ENCODE assay signal across 8 mouse cellular contexts in genomic region chr14:51103217-51103616, GRCm38 (mm10). TPM values are rescaled to one million over a fixed set of nuclear protein-coding genes. Genes with fewer than 3 reads are reported as not detected.
DNase-seq lines count a peak whose midpoint lies in the region; ATAC-seq and TF ChIP-seq lines count a peak whose summit lies in the region.

No protein-coding gene starts in this region.

- DNase-seq in B cell, adult 2 months: peak; percentile 87
- DNase-seq in G1E (ENCODE audit: low spot score): no peak
- peak; percentile 50 for DNase-seq in cerebellum, adult 8-10 months
- peak; percentile 61 to 74 for DNase-seq in frontal cortex, postnatal 36 days (ENCODE audit: low spot score in 2 of 2)
- peak; percentile 64 to 85 for DNase-seq in kidney, postnatal 25 days
- DNase-seq in lung, postnatal 10 days: peak; percentile 71
- peak; percentile 44 for DNase-seq in right cerebral cortex, adult 18-20 months
- peak; percentile 72 to 73 for DNase-seq in urinary bladder, postnatal 36 days (ENCODE audit: low spot score in 2 of 2)

- peak; percentile 47; the same call in 1 of the 2 replicates for ATAC-seq in G1E (ENCODE audit: extremely low read depth, insufficient number of reproducible peaks, low FRiP score, poor library complexity, severe bottlenecking)

- H3K9me3 ChIP-seq in G1E (replicated peaks): no peaks in the 10 kb centered on the region

- peaks cover 15% of the 10 kb centered on the region for H3K27me3 ChIP-seq in G1E (ENCODE audit: insufficient read depth, low read length)

- H3K36me3 ChIP-seq in G1E (replicated peaks): no peaks in the 10 kb centered on the region

- peak; percentile 45 for TF ChIP-seq CTCF in G1E (IDR thresholded peaks at IDR 0.05; ENCODE audit: low read depth, low read length)

- peaks cover 21% of the 10 kb centered on the region for H3K4me1 ChIP-seq in G1E (ENCODE audit: insufficient read depth, low read depth, low read length)

- H3K4me3 ChIP-seq in G1E (ENCODE audit: low read depth, low read length): no peak overlapping the region

RNA-seq across cellular contexts. Expression of gene Eddm3b, which starts 11.0 kb away (rescaled TPM):
- not detected in 2 replicates for total RNA-seq in G1E (2014; fragmentation: Nextera tagmentation)
- total RNA-seq in G1E (2017): 0.11 TPM in 1 of 2 replicates, not detected in the other
- polyA plus RNA-seq in G1E (2012): not detected in 2 replicates

RNA-seq across cellular contexts. Expression of gene Ang, which starts 12.3 kb away (rescaled TPM):
- total RNA-seq in G1E (2014; fragmentation: Nextera tagmentation) (1.6 TPM in 1 of 2 replicates, not detected in the other), G1E (2017) (0.16 TPM in 1 of 2 replicates, not detected in the other)
- not detected in 2 replicates for polyA plus RNA-seq in G1E (2012)

RNA-seq across cellular contexts. Expression of gene Rnase4, which starts 12.3 kb away (rescaled TPM):
- total RNA-seq in G1E (2014; fragmentation: Nextera tagmentation): 2.7 and 3.2 TPM in 2 replicates
- total RNA-seq in G1E (2017): 0.17 and 0.49 TPM in 2 replicates
- not detected in 2 replicates for polyA plus RNA-seq in G1E (2012)

RNA-seq across cellular contexts. Expression of gene Rnase6, which starts 20.5 kb away (rescaled TPM):
- total RNA-seq in G1E (2014; fragmentation: Nextera tagmentation): 41.7 and 44.8 TPM in 2 replicates
- total RNA-seq in G1E (2017): 44.9 and 45.1 TPM in 2 replicates
- polyA plus RNA-seq in G1E (2012): 1.4 and 1.5 TPM in 2 replicates

RNA-seq across cellular contexts. Expression of gene Olfr750, which starts 29.0 kb away (rescaled TPM):
- total RNA-seq in G1E (2014; fragmentation: Nextera tagmentation) (not detected in 2 replicates), G1E (2017) (0.05 and 0.06 TPM in 2 replicates)
- not detected in 2 replicates for polyA plus RNA-seq in G1E (2012)
